Mouse (Mus musculus) megakaryocyte, adult 5-6 weeks (primary cell): ENCODE data around the gene Apol10a. TPM values are rescaled to one million over a fixed set of nuclear protein-coding genes. Genes with fewer than 3 reads are reported as not detected.
"Not testable (repeated sequence)": the region's sequence is repeated elsewhere in the genome, so short reads cannot be mapped to it uniquely, and the experiment has no call there.

ENCODE experiments used
- ATAC-seq: 2 replicates; pipeline ENCODE4 v1.8.0; 2016; ENCODE audit warnings: mild to moderate bottlenecking, inconsistent platforms; ENCODE audit not compliant: poor library complexity, severe bottlenecking
- total RNA-seq, 2 experiments: library from RNA; stranded (forward) in 1 of 2; stranded (reverse) in 1 of 2; fragments of 153-499, 151-499 nt in 1 of 2; fragments of 221-1000, 200-1000 nt in 1 of 2; gene quantifications; 2 replicates each; pipeline versions ENCODE4 v1.2.3 to v1.2.4; 2015 to 2017

Gene Apol10a
- total RNA-seq (2015) (0.07 TPM in 1 of 2 replicates, not detected in the other), total RNA-seq (2017) (not detected in 2 replicates)

DNA sequence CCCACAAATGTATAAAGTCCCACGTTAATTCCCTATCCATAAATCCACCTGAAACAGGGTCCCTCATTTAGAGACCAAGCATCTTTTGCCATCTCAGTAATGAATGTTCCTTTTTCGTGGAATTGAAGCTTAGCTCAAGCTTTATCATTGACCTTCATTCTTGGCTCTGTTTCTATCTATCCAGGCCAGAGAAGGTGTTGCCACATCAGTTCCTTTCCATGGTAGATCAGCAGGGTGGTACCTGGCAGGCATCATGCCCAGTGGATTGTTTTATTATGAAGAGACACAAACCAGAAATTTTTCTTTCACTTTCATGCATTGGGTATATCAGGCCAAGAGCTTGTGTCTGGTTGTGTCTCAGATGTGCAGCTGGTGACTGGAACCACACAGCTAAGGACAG lies at the start of gene Apol10a:
Gene Apol10a, plus strand, starts transcription at position 355 of the 400 bp plus-strand sequence.
- not testable (repeated sequence) for ATAC-seq

DNA sequence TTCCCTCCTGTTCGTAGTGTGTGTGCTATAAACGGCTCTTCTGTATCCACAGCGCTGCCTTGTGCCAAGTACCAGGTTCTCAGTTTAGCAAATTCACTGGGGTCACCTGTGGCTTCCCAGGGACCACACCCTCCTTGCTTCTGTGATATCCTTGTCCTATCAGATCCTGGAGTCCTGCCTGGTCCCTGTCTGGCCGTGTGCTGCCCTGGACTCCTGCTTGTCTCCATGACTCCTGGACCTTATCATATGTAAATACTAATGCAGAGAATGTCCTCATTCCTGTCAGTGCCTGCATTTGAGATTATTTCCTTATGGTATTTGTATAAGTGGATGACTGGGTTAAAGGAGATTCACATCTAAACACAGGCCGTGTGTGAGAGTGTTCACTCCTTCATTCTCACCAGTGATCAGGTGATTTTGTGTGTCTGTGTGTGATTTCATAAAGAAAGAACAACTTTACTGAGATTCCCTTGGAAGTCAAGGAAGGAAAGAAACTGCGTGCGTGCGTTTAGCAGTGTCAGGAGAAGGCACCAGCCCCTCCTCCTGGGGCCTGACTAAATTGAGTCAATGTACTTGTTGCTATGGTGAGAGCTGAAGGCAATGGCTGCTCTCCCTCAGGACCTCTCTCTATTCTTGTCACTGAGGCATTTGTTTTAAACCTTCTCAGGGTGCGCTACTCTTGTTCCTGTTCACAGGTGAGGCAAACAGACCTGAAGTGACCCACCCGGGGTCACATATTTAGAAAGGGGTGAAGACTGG lies 48.0 kb upstream of the Apol10a start:
- ATAC-seq: not testable (repeated sequence)

GRCm38 (mm10) chr15:77444746-77445145 lies 32.1 kb upstream of the Apol10a start:
- not testable (repeated sequence) for ATAC-seq

DNA sequence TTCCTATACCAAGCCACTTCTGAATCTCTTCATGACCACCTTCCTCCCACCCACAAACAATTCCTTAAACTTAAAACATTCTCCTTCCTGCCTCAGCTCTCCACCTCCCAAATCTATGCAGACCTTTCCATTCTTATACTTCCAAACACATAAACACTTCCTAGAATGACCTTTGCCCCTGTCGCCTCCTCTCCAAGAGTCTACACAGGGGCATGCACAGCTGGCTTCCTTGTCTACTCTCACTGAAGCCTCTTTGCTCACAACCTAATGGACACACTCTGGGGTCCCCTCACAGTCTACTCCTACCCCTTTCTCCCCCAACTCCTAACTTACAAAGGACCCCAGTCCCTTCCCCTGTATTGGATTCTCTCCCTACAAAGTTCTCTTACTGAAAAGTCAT lies 31.2 kb upstream of the Apol10a start:
- ATAC-seq: not testable (repeated sequence)

GRCm38 (mm10) chr15:77447392-77447791 lies 29.5 kb upstream of the Apol10a start, which contains the start of gene Apol7b:
Gene Apol7b (minus strand): TSS chr15:77447492.
- not testable (repeated sequence) for ATAC-seq

GRCm38 (mm10) chr15:77449927-77450326 lies 26.9 kb upstream of the Apol10a start:
- ATAC-seq: not testable (repeated sequence)

GRCm38 (mm10) chr15:77474699-77475390 lies 2.0 kb upstream of the Apol10a start:
- ATAC-seq: not testable (repeated sequence)

GRCm38 (mm10) chr15:77482140-77482794 lies 5.4 kb downstream of the Apol10a start:
- ATAC-seq: no peak

GRCm38 (mm10) chr15:77493181-77493580 lies 16.3 kb downstream of the Apol10a start:
- ATAC-seq: not testable (repeated sequence)

GRCm38 (mm10) chr15:77494694-77495093 lies 17.8 kb downstream of the Apol10a start:
- ATAC-seq: not testable (repeated sequence)

DNA sequence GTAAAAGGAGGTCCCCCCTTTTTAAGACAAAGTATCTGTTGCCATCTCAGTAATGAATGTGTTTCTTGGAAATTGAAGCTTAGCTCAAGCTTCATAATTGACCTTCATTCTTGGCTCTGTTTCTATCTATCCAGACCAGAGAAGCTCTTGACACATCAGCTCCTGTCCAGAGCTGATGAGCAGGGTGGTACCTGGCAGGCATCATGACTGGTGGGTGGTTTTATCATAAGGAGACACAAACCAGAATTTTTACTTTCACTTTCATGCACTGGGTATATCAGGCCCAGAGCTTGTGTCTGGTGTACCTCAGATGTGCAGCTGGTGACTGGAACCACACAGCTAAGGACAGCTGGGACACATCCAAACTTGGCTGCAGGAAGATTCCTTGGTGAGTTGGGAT lies 31.1 kb downstream of the Apol10a start, which contains the start of gene Apol11a:
Gene Apol11a, plus strand, starts transcription at position 306 of the 400 bp plus-strand sequence.
- not testable (repeated sequence) for ATAC-seq

DNA sequence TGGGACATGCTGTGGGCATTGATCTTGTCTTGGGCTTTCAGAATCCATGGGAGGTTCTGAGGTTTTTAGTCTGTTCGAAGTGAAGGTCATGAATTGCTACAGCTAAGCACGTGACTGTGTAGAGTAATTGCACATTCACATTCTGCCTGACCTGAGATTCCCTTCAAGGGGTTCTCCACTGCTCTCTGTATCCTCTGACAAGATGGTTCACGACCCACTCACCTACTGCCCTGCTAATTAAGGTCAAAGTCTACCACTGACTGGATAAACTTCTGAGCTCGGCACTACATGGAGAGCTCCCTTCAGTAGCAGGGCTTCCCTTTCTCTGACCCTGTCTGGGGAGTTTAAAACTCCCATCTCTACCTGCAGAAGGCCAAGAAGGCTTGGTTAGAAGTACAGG lies 43.7 kb downstream of the Apol10a start:
- ATAC-seq: not testable (repeated sequence)

DNA sequence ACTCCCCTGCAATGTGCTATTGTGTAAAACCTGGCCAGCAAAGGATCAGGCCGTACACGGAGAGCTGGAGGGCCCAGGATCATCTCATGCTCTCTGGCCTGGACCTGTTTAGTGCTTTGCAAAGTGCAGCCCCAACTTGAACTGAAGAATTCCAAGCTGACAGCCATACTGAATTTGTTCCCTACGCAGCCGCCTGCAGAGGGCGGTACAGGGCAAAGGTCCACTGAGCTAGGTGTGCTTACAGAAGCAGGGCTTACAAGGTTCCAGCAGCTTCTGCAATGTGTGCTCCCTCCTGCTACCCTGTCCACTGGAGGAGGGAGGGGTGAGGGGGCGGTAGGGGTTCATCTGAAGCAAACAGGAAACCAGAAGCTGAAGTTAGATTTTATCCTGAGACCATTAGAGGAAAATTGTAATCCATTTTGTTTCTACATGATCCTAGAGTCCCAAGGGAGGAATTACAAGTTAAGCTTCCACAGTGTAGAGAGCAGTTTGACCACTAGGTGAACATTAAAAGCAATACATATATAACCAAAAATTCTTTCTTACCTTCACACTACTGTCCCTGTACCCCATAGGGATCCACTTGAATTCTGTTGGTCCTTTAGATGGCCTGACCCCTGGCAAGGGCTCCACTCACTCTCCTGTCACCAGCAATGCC lies 46.5 kb downstream of the Apol10a start:
- ATAC-seq: not testable (repeated sequence)

DNA sequence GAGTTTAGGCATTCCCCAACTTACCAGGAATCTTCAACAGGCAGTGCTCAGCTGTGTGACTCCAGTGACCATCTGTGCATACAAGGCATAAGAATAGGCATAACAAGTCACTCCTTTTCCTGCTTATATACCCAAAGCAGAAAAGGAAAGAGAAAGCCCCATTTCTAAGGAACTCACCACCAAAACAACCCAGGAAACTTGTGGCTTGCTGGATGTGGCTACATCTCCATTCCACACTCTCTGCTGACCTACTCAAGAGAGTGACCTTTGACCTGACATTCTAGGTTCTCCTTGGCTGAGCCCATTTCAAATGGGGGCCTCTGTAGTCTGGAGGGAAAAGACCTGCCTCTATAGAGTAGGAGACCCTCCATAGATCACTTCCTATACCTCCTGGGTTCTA lies 56.4 kb downstream of the Apol10a start, which contains the start of gene Apol7c:
Gene Apol7c, minus strand, starts transcription at position 101 of the 400 bp plus-strand sequence.
- ATAC-seq: no peak

- ATAC-seq: not testable (repeated sequence)
These were observed 62.4 kb downstream of the Apol10a start for GRCm38 (mm10) chr15:77539221-77539620.

Other genes starting within 250 kb of the Apol10a start
- gene Rbfox2, start 170.0 kb upstream of the Apol10a start, total RNA-seq (2015): 0.13 TPM in 1 of 2 replicates, not detected in the other
- 0.12 and 0.51 TPM in 2 replicates for gene Rbfox2, start 170.0 kb upstream of the Apol10a start, total RNA-seq (2017)
- not detected in 2 replicates for gene Apol7a, start 77.9 kb upstream of the Apol10a start, total RNA-seq (2015)
- gene Apol7a, start 77.9 kb upstream of the Apol10a start, total RNA-seq (2017): not detected in 2 replicates
- not detected in 2 replicates for gene Apol9a, start 65.9 kb upstream of the Apol10a start, total RNA-seq (2015)
- 0.04 TPM in 1 of 2 replicates, not detected in the other for gene Apol9a, start 65.9 kb upstream of the Apol10a start, total RNA-seq (2017)
- 0.54 TPM in 1 of 2 replicates, not detected in the other for gene Apol7b, start 29.6 kb upstream of the Apol10a start, total RNA-seq (2015)
- 4.8 TPM in 1 of 2 replicates, not detected in the other for gene Apol7b, start 29.6 kb upstream of the Apol10a start, total RNA-seq (2017)
- gene Apol11a, start 31.2 kb downstream of the Apol10a start, total RNA-seq (2015): not detected in 2 replicates
- gene Apol11a, start 31.2 kb downstream of the Apol10a start, total RNA-seq (2017): 0.33 and 0.89 TPM in 2 replicates
- gene Apol7c, start 56.3 kb downstream of the Apol10a start, total RNA-seq (2015): 0.14 and 0.40 TPM in 2 replicates
- 0.04 and 0.53 TPM in 2 replicates for gene Apol7c, start 56.3 kb downstream of the Apol10a start, total RNA-seq (2017)
- not detected in 2 replicates for gene 1700025B11Rik, start 84.8 kb downstream of the Apol10a start, total RNA-seq (2015)
- gene 1700025B11Rik, start 84.8 kb downstream of the Apol10a start, total RNA-seq (2017): not detected in 2 replicates
- 0.07 TPM in 1 of 2 replicates, not detected in the other for gene Apol10b, start 119.1 kb downstream of the Apol10a start, total RNA-seq (2015)
- gene Apol10b, start 119.1 kb downstream of the Apol10a start, total RNA-seq (2017): not detected in 2 replicates
- gene Gm36245, start 122.2 kb downstream of the Apol10a start, total RNA-seq (2015): not detected in 2 replicates
- not detected in 2 replicates for gene Gm36245, start 122.2 kb downstream of the Apol10a start, total RNA-seq (2017)
- not detected in 2 replicates for gene Apol11b, start 166.2 kb downstream of the Apol10a start, total RNA-seq (2015)
- gene Apol11b, start 166.2 kb downstream of the Apol10a start, total RNA-seq (2017): 0.08 TPM in 1 of 2 replicates, not detected in the other
- gene Apol7e, start 221.8 kb downstream of the Apol10a start, total RNA-seq (2015): 1.4 and 3.2 TPM in 2 replicates
- 0.66 and 1.6 TPM in 2 replicates for gene Apol7e, start 221.8 kb downstream of the Apol10a start, total RNA-seq (2017)